Mouse (Mus musculus): ENCODE results near the gene Spats1. TPM values are rescaled to one million over a fixed set of nuclear protein-coding genes. Genes with fewer than 3 reads are reported as not detected.
"Not testable (repeated sequence)": the region's sequence is repeated elsewhere in the genome, so short reads cannot be mapped to it uniquely, and the experiment has no call there.

The Spats1 gene
- polyA plus RNA-seq, 1 experiment, result not detected

DNA sequence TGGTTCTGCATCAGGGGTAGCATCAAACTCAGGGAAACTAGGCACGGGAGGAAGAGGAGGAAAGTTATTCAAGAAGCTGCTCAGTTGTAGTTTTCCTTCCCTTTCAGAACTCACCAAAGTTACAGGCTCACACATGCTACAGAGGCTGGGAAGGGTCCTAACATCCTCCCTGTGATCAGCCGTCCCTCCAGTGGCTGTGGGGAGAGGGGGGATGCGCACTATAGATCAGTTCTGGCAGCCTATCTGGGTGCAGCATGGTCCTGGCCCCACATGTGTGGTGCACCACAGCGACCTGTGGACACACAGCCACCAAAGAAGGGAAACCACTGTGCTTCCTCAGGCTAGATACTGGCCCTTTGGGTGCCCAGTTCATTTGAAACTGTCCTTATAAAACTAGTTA lies 16.7 kb downstream of the Spats1 start:
- H3K36me3 ChIP-seq (ENCODE audit: control insufficient read depth, insufficient read depth, low read length), result no peaks in the 10 kb centered on the region
- TF ChIP-seq POLR2A (IDR thresholded peaks at IDR 0.05; ENCODE audit: low read depth, low read length), result no peak
- no peak for TF ChIP-seq CTCF (IDR thresholded peaks at IDR 0.05; ENCODE audit: extremely low read depth, insufficient read length, insufficient replicate concordance, low read depth, low read length)
- H3K4me1 ChIP-seq (ENCODE audit: control insufficient read depth, insufficient read depth, insufficient read length, low read length), result no peaks in the 10 kb centered on the region
- H3K4me3 ChIP-seq (ENCODE audit: low read depth, low read length), result no peak overlapping the region
- H3K27me3 ChIP-seq (ENCODE audit: control insufficient read depth, insufficient read depth, low read length), result no peaks in the 10 kb centered on the region
- no peak overlapping the region for H3K27ac ChIP-seq (ENCODE audit: insufficient read depth, low read depth, low read length)
- WGBS, result 76% methylated on average over 4 of the region's 4 CpGs

DNA sequence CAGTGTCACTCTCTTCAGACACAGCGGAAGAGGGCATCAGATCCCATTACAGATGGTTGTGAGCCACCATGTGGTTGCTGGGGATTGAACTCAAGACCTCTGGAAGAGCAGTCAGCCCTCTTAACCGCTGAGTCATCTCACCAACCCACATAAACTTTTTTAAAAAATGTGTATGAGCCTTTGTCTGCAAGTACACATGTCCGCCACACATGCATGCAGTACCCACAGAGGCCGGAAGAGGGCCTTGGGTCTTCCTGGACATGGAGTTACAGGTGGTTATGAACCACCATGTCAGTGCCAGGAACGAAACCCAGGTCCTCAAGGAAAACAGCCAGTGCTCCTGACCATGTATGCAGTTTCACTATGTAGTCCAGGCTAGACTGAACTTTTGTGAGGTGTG lies 17.7 kb downstream of the Spats1 start:
- no peaks in the 10 kb centered on the region for H3K36me3 ChIP-seq (ENCODE audit: control insufficient read depth, insufficient read depth, low read length)
- H3K27ac ChIP-seq (ENCODE audit: insufficient read depth, low read depth, low read length), result no peak overlapping the region
- TF ChIP-seq CTCF (IDR thresholded peaks at IDR 0.05; ENCODE audit: extremely low read depth, insufficient read length, insufficient replicate concordance, low read depth, low read length) (no peak), POLR2A (IDR thresholded peaks at IDR 0.05; ENCODE audit: low read depth, low read length) (no peak)
- H3K4me1 ChIP-seq (ENCODE audit: control insufficient read depth, insufficient read depth, insufficient read length, low read length), result no peaks in the 10 kb centered on the region
- H3K4me3 ChIP-seq (ENCODE audit: low read depth, low read length), result no peak overlapping the region
- no peaks in the 10 kb centered on the region for H3K27me3 ChIP-seq (ENCODE audit: control insufficient read depth, insufficient read depth, low read length)
- WGBS, result 94% methylated on average over 5 of the region's 5 CpGs

DNA sequence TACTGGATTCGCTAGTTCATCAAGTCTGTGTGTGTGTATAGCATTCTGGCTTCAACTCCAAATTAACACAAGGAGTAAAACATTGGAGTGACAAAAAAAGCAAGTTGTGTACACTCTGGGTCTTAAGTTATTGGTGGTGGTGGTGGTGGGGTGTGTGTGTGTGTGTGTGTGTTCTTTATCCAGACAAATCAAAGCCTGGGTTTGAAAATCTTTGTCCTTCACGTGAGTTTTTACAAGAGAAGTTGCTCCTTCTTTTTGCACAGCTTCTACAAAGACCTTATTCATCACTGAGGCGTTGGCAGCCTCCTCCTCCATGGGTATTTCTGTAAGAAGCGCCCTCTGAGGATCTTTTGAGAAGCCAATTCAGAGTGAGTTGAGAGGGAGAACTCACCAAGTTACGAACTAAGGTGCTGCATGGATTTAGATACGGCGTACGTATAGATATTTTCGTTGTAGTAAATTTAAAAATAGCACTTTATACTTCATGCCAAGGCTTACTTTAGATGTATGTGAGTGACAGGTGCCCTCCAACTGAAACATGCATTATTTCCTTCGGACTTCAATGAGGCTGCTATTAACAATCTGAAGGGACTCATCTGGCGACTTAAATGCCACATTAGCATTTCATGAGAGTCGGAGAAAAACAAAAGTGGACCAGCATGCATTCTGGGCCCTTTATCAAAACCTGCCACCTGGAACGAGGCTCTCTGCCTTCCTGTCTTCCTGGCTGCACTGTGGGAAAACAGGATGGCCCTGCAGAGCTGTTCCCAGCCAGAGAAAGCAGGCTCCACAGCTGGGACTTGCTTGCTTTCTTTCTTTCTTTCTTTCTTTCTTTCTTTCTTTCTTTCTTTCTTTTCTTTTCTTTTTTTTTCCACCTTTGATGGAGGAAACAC lies 18.7 kb downstream of the Spats1 start:
- no peaks in the 10 kb centered on the region for H3K4me1 ChIP-seq (ENCODE audit: control insufficient read depth, insufficient read depth, insufficient read length, low read length)
- no peaks in the 10 kb centered on the region for H3K36me3 ChIP-seq (ENCODE audit: control insufficient read depth, insufficient read depth, low read length)
- 78% methylated on average over 13 of the region's 13 CpGs for WGBS
- no peak overlapping the region for H3K4me3 ChIP-seq (ENCODE audit: low read depth, low read length)
- no peak overlapping the region for H3K27ac ChIP-seq (ENCODE audit: insufficient read depth, low read depth, low read length)
- H3K27me3 ChIP-seq (ENCODE audit: control insufficient read depth, insufficient read depth, low read length), result no peaks in the 10 kb centered on the region
- TF ChIP-seq POLR2A (IDR thresholded peaks at IDR 0.05; ENCODE audit: low read depth, low read length) (no peak), CTCF (IDR thresholded peaks at IDR 0.05; ENCODE audit: extremely low read depth, insufficient read length, insufficient replicate concordance, low read depth, low read length) (no peak)

DNA sequence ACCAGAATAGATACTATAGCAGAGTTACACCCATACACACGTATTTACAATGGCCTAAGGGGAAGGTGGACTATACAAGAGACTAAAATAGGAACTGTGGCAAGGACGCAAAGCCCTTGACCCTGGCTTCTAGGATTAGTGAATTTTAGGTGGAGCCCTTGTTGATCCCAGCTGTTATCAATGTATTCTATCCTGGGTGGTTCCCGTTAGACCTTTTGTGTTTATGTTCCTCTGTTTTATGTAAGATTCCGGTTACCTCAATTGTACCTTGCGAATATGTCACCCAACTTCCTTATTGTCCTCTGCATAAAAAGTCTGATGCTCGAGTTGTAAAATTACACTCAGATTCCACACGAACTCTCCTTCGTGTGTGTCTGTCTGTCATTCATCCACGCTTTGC lies 19.4 kb downstream of the Spats1 start:
- WGBS, result 54% methylated on average over 9 of the region's 9 CpGs
- not testable (repeated sequence) for H3K27me3 ChIP-seq (ENCODE audit: control insufficient read depth, insufficient read depth, low read length); H3K27ac ChIP-seq (ENCODE audit: insufficient read depth, low read depth, low read length); H3K36me3 ChIP-seq (ENCODE audit: control insufficient read depth, insufficient read depth, low read length); H3K4me1 ChIP-seq (ENCODE audit: control insufficient read depth, insufficient read depth, insufficient read length, low read length); H3K4me3 ChIP-seq (ENCODE audit: low read depth, low read length)

DNA sequence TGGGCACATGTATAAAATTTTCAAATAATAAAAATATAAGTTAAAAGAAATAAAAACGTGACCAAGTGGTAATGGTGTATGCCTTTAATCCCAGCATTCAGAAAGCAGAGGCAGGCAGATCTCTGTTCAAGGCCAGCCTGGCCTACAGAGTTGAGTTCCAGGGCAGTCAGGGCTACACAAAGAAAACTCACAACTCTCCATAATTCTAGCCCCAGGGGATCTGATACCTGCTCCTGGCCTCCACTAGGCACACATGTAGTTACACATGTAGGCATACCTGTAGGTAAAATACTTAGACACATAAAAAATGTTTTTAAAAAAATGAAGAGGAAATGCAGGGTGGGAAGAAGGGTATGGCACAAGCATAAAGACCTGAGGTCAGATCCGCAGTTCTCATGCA lies 20.4 kb downstream of the Spats1 start:
- Histone ChIP-seq H3K4me1 (ENCODE audit: control insufficient read depth, insufficient read depth, insufficient read length, low read length) (no peaks in the 10 kb centered on the region), H3K27ac (ENCODE audit: insufficient read depth, low read depth, low read length) (no peak overlapping the region), H3K4me3 (ENCODE audit: low read depth, low read length) (no peak overlapping the region), H3K27me3 (ENCODE audit: control insufficient read depth, insufficient read depth, low read length) (no peaks in the 10 kb centered on the region), H3K36me3 (ENCODE audit: control insufficient read depth, insufficient read depth, low read length) (no peaks in the 10 kb centered on the region)
- TF ChIP-seq CTCF (IDR thresholded peaks at IDR 0.05; ENCODE audit: extremely low read depth, insufficient read length, insufficient replicate concordance, low read depth, low read length) (no peak), POLR2A (IDR thresholded peaks at IDR 0.05; ENCODE audit: low read depth, low read length) (no peak)
- 85% methylated on average over 2 of the region's 2 CpGs for WGBS

DNA sequence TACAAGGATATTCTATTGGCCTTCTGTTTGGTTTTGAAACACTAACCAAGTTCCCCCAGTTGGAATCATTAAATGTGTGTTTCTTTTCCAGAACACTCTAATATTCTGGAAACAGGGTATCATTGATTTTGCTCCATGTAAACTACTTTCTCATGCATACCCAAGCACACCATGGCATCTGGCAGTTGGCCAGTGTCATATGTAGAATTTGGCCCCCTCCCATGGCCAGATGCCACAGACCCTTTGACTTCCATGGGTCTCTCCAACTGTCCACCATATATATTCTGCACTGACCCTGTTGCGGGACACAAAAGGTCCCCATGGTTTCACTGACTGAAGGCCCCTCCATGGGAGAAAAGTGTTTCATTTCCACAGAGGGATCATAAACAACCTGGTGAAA lies 22.9 kb downstream of the Spats1 start:
- Histone ChIP-seq H3K4me3 (ENCODE audit: low read depth, low read length) (no peak overlapping the region), H3K27ac (ENCODE audit: insufficient read depth, low read depth, low read length) (no peak overlapping the region), H3K27me3 (ENCODE audit: control insufficient read depth, insufficient read depth, low read length) (no peaks in the 10 kb centered on the region), H3K4me1 (ENCODE audit: control insufficient read depth, insufficient read depth, insufficient read length, low read length) (no peaks in the 10 kb centered on the region), H3K36me3 (ENCODE audit: control insufficient read depth, insufficient read depth, low read length) (no peaks in the 10 kb centered on the region)
- WGBS, result 98% methylated on average over 1 of the region's 1 CpGs
- TF ChIP-seq CTCF (IDR thresholded peaks at IDR 0.05; ENCODE audit: extremely low read depth, insufficient read length, insufficient replicate concordance, low read depth, low read length), result no peak

DNA sequence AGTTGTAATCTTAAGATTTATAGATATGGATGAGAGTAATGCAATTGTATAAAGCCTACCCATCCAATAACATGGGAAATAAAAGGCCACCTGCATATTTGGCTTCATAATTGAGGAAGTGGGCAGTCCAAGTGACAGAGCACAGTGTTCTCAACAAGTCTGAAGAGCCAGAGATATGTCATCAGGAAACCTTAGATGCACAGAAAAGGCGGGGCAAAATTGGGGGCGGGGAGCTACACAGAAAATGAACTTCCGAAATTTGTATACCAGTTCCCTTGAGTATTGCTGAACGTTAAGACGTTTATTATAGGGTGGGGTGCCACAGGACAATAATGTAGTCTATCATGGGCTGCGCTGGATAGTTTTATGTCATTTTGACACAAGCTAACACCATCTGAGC lies 25.1 kb downstream of the Spats1 start:
- TF ChIP-seq CTCF (IDR thresholded peaks at IDR 0.05; ENCODE audit: extremely low read depth, insufficient read length, insufficient replicate concordance, low read depth, low read length) (no peak), POLR2A (IDR thresholded peaks at IDR 0.05; ENCODE audit: low read depth, low read length) (no peak)
- whole genome bisulfite sequencing, result 77% methylated on average over 6 of the region's 6 CpGs
- Histone ChIP-seq H3K27me3 (ENCODE audit: control insufficient read depth, insufficient read depth, low read length) (no peaks in the 10 kb centered on the region), H3K4me3 (ENCODE audit: low read depth, low read length) (no peak overlapping the region), H3K36me3 (ENCODE audit: control insufficient read depth, insufficient read depth, low read length) (no peaks in the 10 kb centered on the region), H3K27ac (ENCODE audit: insufficient read depth, low read depth, low read length) (no peak overlapping the region), H3K4me1 (ENCODE audit: control insufficient read depth, insufficient read depth, insufficient read length, low read length) (no peaks in the 10 kb centered on the region)

Measured in small intestine, adult 2 months (tissue).